Mouse (Mus musculus) granulocyte monocyte progenitor cell, adult 5-6 weeks (primary cell): ENCODE measurements around the gene Slc25a41. TPM values are rescaled to one million over a fixed set of nuclear protein-coding genes. Genes with fewer than 3 reads are reported as not detected.

Experiments used
- ATAC-seq: replicated peaks from 2 replicates; pipeline ENCODE4 v1.8.0; 2016; ENCODE audit warnings: mild to moderate bottlenecking, moderate TSS enrichment, inconsistent platforms; ENCODE audit not compliant: poor library complexity, severe bottlenecking
- total RNA-seq, 2 experiments: library from RNA; stranded (forward) in 1 of 2; stranded (reverse) in 1 of 2; fragments of 200-712, 200-1000 nt in 1 of 2; fragments of >200 nt in 1 of 2; fragmentation: Nextera tagmentation in 1 of 2; gene quantifications; 2 replicates each; pipeline ENCODE4 v1.2.3; 2014 to 2017

Slc25a41 gene
- total RNA-seq, 2 experiments from 2014 or later = not detected

DNA sequence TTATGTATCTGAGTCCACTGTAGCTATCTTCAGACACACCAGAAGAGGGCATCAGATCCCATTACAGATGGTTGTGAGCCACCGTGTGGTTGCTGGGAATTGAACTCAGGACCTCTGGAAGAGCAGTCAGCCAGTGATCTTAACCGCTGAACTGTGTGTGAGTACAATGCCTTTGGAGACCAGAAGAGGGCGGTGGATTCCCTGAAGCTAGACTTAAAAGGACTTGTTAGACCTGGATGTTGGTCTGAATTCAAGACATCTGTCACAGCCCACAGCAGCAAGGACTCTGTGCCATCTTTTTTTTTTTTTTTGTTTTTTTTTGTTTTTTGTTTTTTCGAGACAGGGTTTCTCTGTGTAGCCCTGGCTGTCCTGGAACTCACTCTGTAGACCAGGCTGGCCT lies 10.2 kb upstream of the Slc25a41 start:
- peak; percentile 63 for ATAC-seq

DNA sequence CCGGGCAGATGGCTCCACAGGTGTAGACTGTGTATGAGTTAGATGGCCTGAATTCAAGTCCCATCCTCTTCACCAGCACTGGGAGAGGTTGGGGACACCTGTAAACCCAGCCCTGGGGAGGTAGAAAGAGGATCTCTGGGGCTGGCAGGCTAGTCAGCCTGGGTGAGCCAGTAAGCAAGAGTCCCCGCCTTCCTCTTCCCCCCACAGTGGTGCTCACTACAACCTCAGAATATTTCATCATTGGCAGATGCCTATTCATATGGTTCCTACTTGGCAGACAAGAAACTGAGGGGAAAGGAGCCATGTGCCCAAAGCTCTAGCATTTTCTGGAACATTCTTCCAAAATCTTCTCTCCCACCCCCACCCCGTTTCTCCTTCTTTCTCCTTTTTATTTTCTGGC lies 7.4 kb upstream of the Slc25a41 start:
- peak; percentile 82 for ATAC-seq

GRCm38 (mm10) chr17:57047406-57047805 lies 6.0 kb upstream of the Slc25a41 start:
- ATAC-seq = peak; percentile 42

DNA sequence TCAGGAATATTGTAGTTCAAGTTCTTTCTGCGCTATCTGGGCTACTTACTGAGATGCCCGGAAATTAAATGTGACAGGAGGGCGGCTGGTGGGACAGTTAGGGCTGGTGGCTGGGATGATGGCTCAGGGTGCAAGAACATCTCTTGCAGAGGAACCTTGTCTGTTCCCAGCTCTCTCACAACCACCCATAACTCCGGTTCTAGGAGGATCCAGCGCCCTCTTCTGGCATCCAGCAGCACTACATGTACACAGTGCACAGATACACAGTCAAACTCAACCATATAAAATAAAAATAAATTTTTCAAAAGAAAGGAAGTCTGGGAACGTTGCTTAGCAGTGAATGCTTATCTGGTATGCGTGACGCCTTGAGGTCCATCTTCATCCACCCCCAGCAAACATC lies 2.5 kb downstream of the Slc25a41 start:
- peak; percentile 38; the same call in 1 of the 2 replicates for ATAC-seq

DNA sequence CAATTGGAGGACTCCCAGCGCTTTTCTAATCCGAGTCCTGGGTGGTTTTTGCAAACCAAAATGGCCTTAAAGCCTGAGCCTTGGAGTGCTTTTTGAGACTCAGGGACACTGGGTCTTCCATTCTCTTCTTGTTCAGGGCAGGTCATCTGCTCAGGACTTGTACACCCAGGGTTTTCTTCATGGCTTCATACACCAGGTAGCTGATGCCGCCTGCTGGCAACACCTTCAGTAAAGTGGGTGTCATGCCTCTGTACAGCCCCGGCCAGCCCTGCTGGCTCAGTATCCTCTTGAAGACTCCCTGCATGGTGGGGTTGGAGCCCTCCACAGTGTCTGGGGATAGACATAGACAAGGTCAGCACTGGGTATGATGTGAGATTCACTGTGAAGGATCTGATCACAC lies 8.6 kb downstream of the Slc25a41 start:
- no peak for ATAC-seq

- peak; percentile 80 for ATAC-seq
Measured at GRCm38 (mm10) chr17:57031661-57032420, 9.6 kb downstream of the Slc25a41 start.

GRCm38 (mm10) chr17:57030931-57031660 lies 10.4 kb downstream of the Slc25a41 start, which contains the start of gene Khsrp:
Gene Khsrp (minus strand): TSS chr17:57031522.
- ATAC-seq = no peak

GRCm38 (mm10) chr17:57029691-57030090 lies 11.8 kb downstream of the Slc25a41 start:
- no peak for ATAC-seq

DNA sequence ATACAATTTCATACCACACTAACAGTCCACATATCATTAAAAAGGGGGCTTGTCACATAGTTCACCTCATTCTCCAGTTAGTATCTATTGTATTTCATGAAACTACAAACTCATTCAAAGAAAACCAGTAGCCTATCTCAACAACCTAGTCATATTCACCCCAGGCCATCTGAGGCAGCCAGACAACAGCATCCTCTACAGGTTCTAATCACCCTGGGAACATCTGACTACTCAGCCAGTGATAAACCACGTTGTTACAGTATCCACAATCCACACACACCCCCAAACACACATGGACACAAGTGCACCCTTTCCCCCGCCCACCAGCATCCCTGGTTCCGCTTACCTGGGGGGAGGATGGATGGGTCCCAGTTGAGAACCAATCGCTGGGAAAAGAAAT lies 14.0 kb downstream of the Slc25a41 start:
- ATAC-seq = no peak

GRCm38 (mm10) chr17:57020960-57021359 lies 20.5 kb downstream of the Slc25a41 start:
- no peak for ATAC-seq

DNA sequence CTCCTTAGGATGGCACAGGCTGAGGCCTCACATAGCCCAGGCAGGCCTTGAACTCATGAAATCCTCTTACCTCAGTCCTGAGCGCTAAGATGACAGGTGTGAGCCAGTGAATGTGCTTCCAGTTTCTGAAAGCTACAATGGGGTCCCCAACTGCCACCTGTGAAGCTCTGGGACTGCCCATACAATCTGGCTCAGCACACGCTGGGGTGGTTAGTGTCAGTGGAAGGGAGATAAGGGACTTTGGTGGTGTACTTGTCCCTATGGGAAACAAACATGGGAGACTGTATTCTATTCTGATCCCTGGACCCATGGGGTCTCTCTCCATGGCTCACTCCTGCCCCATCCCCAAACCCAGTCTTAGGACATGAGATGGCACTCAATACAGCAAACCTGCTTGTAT lies 21.8 kb downstream of the Slc25a41 start:
- no peak for ATAC-seq

DNA sequence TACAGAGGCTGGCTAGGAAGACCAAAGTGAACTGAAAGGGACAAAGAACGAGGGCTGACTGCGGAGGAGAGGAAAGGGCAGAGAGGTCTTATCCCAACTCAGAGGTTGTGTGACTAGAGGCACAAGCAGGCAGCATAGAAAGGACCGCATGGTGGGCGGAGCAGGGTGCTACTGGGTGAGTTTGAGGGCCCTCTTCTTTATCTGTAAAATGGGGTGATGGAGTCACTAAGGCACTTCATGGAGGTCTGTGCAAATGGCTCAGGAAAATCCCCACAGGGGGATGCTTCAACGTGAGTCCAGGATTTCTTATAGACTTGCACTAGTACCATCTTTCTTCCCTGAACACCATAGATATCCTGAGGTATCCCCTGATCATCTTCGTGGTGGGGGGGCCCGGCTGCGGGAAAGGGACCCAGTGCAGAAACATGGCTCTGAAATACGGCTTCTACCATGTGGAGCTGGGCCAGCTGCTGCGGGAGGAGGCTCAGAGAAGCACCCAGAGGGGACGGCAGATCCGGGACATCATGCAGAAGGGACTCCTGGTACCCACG lies 29.1 kb downstream of the Slc25a41 start:
- ATAC-seq = no peak

DNA sequence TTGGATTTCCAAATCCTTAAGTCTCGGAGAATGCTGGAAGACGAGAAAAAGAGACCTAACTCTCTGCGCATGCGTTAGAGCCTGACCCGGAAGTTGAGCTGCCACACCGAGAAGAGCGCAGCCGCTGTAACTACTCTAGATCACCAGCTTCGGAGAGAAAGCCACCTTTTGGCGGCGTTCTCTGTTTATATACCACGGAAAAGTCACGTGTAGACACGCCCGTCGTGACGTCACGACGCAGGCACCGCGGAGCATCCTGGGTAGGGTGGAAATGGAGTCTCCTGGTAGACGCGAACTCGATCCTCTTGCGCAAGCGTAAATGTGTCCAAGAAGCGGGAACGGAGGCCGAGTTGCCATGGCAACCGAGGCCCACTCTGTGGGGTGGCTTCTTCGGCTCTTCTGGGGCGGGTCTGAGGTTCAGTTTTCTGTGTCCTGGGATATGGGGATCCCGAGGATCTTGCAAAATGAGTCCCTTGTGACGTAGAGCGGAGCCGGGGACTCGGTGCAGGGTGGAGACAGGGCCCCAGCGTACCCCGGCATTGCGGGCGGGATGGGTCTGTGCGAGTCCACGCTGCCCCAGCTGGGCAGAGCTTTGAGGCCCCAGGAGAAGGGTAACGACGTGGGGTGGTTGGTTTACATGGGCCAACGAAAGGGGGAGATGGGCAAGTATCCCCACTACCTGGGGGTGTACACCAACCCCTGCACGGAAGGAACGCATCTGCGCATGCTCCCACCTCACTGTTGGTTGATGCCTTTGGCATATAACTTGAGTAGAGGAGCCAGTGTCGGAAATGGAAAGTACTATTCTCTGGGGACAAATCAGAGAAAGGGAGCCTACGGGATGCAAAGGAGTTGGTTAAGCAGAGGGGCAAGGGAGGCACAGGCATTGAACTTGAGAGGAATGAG lies 30.0 kb downstream of the Slc25a41 start, which contains the start of the genes Gtf2f1 and Gm17949:
Gene Gtf2f1, minus strand, starts transcription at position 53 of the 906 bp plus-strand sequence.
Gene Gm17949, plus strand, starts transcription at position 234 of the 906 bp plus-strand sequence.
- ATAC-seq = peak; percentile 85

- ATAC-seq = peak; percentile 47; the same call in 1 of the 2 replicates
Measured at GRCm38 (mm10) chr17:57010911-57011235, 30.6 kb downstream of the Slc25a41 start.

DNA sequence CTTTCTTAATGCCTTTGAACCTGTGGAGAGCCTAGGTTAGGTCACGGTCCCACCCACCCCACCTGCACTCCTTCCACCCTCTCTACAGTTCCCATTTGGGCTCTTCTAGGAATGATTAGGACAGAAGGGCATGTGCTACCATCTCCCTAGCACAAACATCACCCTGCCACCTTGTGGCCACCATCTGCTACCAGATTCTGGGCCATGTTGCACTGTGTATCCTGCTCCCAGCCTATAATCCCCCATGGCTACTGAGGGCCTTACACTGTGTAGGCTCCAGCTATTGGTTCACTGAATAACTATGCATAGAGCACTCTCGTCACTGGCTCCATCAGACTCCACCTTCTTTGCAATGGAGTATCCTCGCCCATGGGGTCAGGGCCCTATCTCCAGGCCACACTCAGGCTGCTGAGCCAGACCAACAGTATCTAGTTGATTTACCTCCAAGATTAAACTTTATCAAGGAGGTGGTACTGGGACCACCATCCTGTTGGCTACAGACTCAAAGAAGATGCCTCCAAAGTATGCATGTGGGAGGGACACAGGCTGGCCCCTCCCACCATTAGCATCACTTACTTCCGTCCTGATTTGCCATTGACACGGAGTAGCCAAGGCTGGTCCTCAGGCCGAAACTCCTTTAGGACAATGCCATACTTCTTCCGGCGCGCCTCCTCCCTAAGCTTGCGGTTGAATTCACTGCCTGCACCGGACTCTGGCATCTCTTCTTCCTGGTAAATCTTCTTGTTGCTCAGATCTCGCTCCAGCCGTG lies 34.1 kb downstream of the Slc25a41 start:
- ATAC-seq = no peak

GRCm38 (mm10) chr17:57003994-57004393 lies 37.5 kb downstream of the Slc25a41 start:
- no peak for ATAC-seq

DNA sequence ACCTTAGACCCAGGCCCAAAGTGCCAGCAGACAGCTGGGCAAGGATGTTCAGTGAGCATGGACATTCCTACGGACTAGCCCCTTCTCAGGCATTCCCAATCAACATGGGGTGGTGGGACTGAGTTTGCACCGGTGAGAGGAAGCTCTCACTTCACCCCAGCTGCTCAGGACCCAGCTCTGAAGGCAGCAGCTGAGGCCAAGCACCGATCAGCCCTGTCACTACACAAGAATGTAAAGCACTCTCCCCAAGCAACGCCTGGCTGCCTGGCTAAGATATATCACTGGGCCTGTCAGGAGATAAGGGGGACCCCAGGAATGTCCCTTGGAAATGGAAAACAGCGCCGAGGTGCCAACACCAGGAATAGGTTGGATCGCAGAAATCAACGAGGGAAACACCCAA lies 40.2 kb downstream of the Slc25a41 start:
- ATAC-seq = no peak

- no peak for ATAC-seq
Measured at GRCm38 (mm10) chr17:56999968-57000609, 41.4 kb downstream of the Slc25a41 start, which contains the start of gene Pspn. Gene Pspn (minus strand): TSS chr17:57000018.

DNA sequence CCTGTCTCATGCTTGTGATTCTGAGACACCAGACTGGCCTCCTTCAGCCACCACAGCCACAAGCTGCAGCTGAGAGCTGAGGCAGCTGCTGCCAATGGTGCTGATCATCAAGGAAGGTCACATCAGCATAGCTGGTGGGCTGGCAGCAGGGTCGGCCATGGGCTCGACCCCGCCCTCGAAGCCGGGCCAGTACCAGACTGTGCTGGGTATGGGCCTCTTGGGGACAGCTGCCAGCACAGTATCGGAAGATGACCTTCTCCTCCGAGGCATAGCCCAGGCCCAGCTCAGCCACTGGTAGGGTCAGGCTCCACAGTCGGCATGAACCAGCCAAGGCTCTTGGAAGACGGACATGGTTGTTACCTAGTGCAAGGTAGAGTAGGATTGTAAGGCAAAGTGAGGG lies 42.0 kb downstream of the Slc25a41 start:
- no peak for ATAC-seq
